Mouse (Mus musculus): ENCODE measurements around the gene Foxs1. TPM values are rescaled to one million over a fixed set of nuclear protein-coding genes. Genes with fewer than 3 reads are reported as not detected.
A peak's percentile ranks its signal among the peaks of the same experiment; 100 is the strongest.

Foxs1 gene
- polyA plus RNA-seq, 1 experiment from 2014 or later, result 1.7 TPM

GRCm38 (mm10) chr2:152939846-152940245 lies 6.8 kb upstream of the Foxs1 start:
- Histone ChIP-seq H3K27me3 (ENCODE audit: control insufficient read depth, insufficient read depth, low read length) (peaks cover 38% of the 10 kb centered on the region), H3K9me3 (ENCODE audit: control insufficient read depth, low read length) (no peaks in the 10 kb centered on the region), H3K36me3 (ENCODE audit: control insufficient read depth, insufficient read depth, low read length) (no peaks in the 10 kb centered on the region), H3K27ac (ENCODE audit: low read depth, low read length) (no peak overlapping the region), H3K9ac (ENCODE audit: low read depth, low read length) (no peak overlapping the region), H3K4me3 (ENCODE audit: low read depth, low read length) (no peak overlapping the region), H3K4me1 (replicated peaks; ENCODE audit: control insufficient read depth, insufficient read depth, low read length) (peaks cover 7% of the 10 kb centered on the region; the same call in 1 of the 2 replicates), H3K4me2 (replicated peaks; ENCODE audit: low read depth, low read length) (no peak overlapping the region)
- ATAC-seq (ENCODE audit: low FRiP score) (no peak), DNase-seq (ENCODE audit: low spot score) (peak; percentile 75)
- 11% methylated on average over 4 of the region's 4 CpGs for WGBS

GRCm38 (mm10) chr2:152933614-152934013 lies 606 bp upstream of the Foxs1 start:
- Histone ChIP-seq H3K4me1 (replicated peaks; ENCODE audit: control insufficient read depth, insufficient read depth, low read length) (0 out of 2 replicates have a peak, but pooled peaks cover 2% of the 10 kb centered on the region), H3K27me3 (ENCODE audit: control insufficient read depth, insufficient read depth, low read length) (no peaks in the 10 kb centered on the region), H3K4me2 (replicated peaks; ENCODE audit: low read depth, low read length) (no peak overlapping the region), H3K27ac (ENCODE audit: low read depth, low read length) (no peak overlapping the region), H3K9ac (ENCODE audit: low read depth, low read length) (no peak overlapping the region), H3K36me3 (ENCODE audit: control insufficient read depth, insufficient read depth, low read length) (no peaks in the 10 kb centered on the region), H3K4me3 (ENCODE audit: low read depth, low read length) (no peak overlapping the region), H3K9me3 (ENCODE audit: control insufficient read depth, low read length) (no peaks in the 10 kb centered on the region)
- WGBS, result 41% methylated on average over 5 of the region's 5 CpGs
- ATAC-seq (ENCODE audit: low FRiP score) (no peak), DNase-seq (ENCODE audit: low spot score) (peak; percentile 71)

GRCm38 (mm10) chr2:152931456-152932160 lies 1.4 kb downstream of the Foxs1 start:
- Histone ChIP-seq H3K9ac (ENCODE audit: low read depth, low read length) (no peak overlapping the region), H3K36me3 (ENCODE audit: control insufficient read depth, insufficient read depth, low read length) (no peaks in the 10 kb centered on the region), H3K27ac (ENCODE audit: low read depth, low read length) (no peak overlapping the region), H3K4me2 (replicated peaks; ENCODE audit: low read depth, low read length) (no peak overlapping the region), H3K4me3 (ENCODE audit: low read depth, low read length) (no peak overlapping the region), H3K27me3 (ENCODE audit: control insufficient read depth, insufficient read depth, low read length) (no peaks in the 10 kb centered on the region), H3K9me3 (ENCODE audit: control insufficient read depth, low read length) (no peaks in the 10 kb centered on the region), H3K4me1 (replicated peaks; ENCODE audit: control insufficient read depth, insufficient read depth, low read length) (0 out of 2 replicates have a peak, but pooled peaks cover 2% of the 10 kb centered on the region)
- WGBS, result 71% methylated on average over 12 of the region's 12 CpGs
- no peak for ATAC-seq (ENCODE audit: low FRiP score)
- DNase-seq (ENCODE audit: low spot score), result no peak

DNA sequence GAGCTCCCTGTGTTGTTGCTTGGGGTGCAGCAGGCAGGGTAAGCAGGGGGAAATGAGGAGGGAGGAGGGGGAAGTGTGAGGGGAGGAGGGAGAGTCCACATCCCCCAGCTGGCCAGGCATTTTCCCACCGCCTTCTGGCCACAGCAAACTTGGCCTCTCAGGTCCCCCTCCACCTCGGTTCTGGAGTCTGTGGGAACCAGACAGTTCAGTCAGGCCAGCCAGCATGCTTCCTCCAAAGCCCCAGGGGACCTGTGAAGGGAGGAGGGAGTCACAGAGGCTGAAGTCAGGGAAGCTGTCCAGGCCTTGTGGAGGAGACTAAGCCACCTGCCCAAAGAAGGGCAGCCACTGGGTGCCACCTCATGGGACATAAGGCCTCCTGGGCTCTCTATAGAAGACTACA lies 2.7 kb downstream of the Foxs1 start:
- DNase-seq (ENCODE audit: low spot score) (no peak), ATAC-seq (ENCODE audit: low FRiP score) (no peak)
- no peak overlapping the region for H3K9ac ChIP-seq (ENCODE audit: low read depth, low read length)
- H3K27ac ChIP-seq (ENCODE audit: low read depth, low read length), result no peak overlapping the region
- no peaks in the 10 kb centered on the region for H3K27me3 ChIP-seq (ENCODE audit: control insufficient read depth, insufficient read depth, low read length)
- no peaks in the 10 kb centered on the region for H3K36me3 ChIP-seq (ENCODE audit: control insufficient read depth, insufficient read depth, low read length)
- H3K4me1 ChIP-seq (replicated peaks; ENCODE audit: control insufficient read depth, insufficient read depth, low read length), result 0 out of 2 replicates have a peak, but pooled peaks cover 2% of the 10 kb centered on the region
- H3K9me3 ChIP-seq (ENCODE audit: control insufficient read depth, low read length), result no peaks in the 10 kb centered on the region
- WGBS, result 38% methylated on average over 2 of the region's 2 CpGs
- H3K4me3 ChIP-seq (ENCODE audit: low read depth, low read length), result no peak overlapping the region
- no peak overlapping the region for H3K4me2 ChIP-seq (replicated peaks; ENCODE audit: low read depth, low read length)

DNA sequence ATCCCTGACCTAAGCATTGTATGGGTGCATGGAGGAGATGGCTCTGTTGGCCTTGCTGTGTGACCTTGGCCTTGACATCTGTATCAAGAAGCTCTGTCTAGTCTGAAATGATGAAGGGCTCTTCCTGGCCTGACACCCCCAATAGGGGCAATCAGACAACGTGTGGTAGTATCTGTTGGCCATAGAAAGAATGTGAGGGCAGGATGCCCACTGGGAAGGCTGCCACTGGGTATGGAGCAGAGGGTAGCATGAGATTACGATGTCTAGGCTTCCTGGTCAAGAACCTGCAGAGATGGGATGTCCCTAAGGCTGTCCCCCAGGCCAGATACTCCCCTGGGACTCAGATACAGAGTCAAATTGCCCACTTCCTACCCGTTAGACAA lies 4.0 kb downstream of the Foxs1 start:
- DNase-seq (ENCODE audit: low spot score) (no peak), ATAC-seq (ENCODE audit: low FRiP score) (no peak)
- Histone ChIP-seq H3K9me3 (ENCODE audit: control insufficient read depth, low read length) (no peaks in the 10 kb centered on the region), H3K27me3 (ENCODE audit: control insufficient read depth, insufficient read depth, low read length) (no peaks in the 10 kb centered on the region), H3K4me1 (replicated peaks; ENCODE audit: control insufficient read depth, insufficient read depth, low read length) (0 out of 2 replicates have a peak, but pooled peaks cover 2% of the 10 kb centered on the region), H3K27ac (ENCODE audit: low read depth, low read length) (no peak overlapping the region), H3K4me2 (replicated peaks; ENCODE audit: low read depth, low read length) (no peak overlapping the region), H3K9ac (ENCODE audit: low read depth, low read length) (no peak overlapping the region), H3K4me3 (ENCODE audit: low read depth, low read length) (no peak overlapping the region), H3K36me3 (ENCODE audit: control insufficient read depth, insufficient read depth, low read length) (no peaks in the 10 kb centered on the region)
- WGBS, result 76% methylated on average over 3 of the region's 3 CpGs

- WGBS, result 55% methylated on average over 14 of the region's 14 CpGs
- H3K4me2 ChIP-seq (replicated peaks; ENCODE audit: low read depth, low read length), result no peak overlapping the region
- H3K9ac ChIP-seq (ENCODE audit: low read depth, low read length), result no peak overlapping the region
- H3K27me3 ChIP-seq (ENCODE audit: control insufficient read depth, insufficient read depth, low read length), result no peaks in the 10 kb centered on the region
- no peak overlapping the region for H3K4me3 ChIP-seq (ENCODE audit: low read depth, low read length)
- no peaks in the 10 kb centered on the region for H3K9me3 ChIP-seq (ENCODE audit: control insufficient read depth, low read length)
- ATAC-seq (ENCODE audit: low FRiP score) (no peak), DNase-seq (ENCODE audit: low spot score) (no peak)
- H3K27ac ChIP-seq (ENCODE audit: low read depth, low read length), result no peak overlapping the region
- H3K36me3 ChIP-seq (ENCODE audit: control insufficient read depth, insufficient read depth, low read length), result no peaks in the 10 kb centered on the region
- 0 out of 2 replicates have a peak, but pooled peaks cover 2% of the 10 kb centered on the region for H3K4me1 ChIP-seq (replicated peaks; ENCODE audit: control insufficient read depth, insufficient read depth, low read length)
Observed at GRCm38 (mm10) chr2:152928219-152928987, 4.6 kb downstream of the Foxs1 start.

- DNase-seq (ENCODE audit: low spot score), result no peak
- H3K27me3 ChIP-seq (ENCODE audit: control insufficient read depth, insufficient read depth, low read length), result no peaks in the 10 kb centered on the region
- no peaks in the 10 kb centered on the region for H3K36me3 ChIP-seq (ENCODE audit: control insufficient read depth, insufficient read depth, low read length)
- no peaks in the 10 kb centered on the region for H3K9me3 ChIP-seq (ENCODE audit: control insufficient read depth, low read length)
- H3K9ac ChIP-seq (ENCODE audit: low read depth, low read length), result no peak overlapping the region
- no peak overlapping the region for H3K27ac ChIP-seq (ENCODE audit: low read depth, low read length)
- 57% methylated on average over 5 of the region's 5 CpGs for WGBS
- 0 out of 2 replicates have a peak, but pooled peaks cover 2% of the 10 kb centered on the region for H3K4me1 ChIP-seq (replicated peaks; ENCODE audit: control insufficient read depth, insufficient read depth, low read length)
- no peak overlapping the region for H3K4me3 ChIP-seq (ENCODE audit: low read depth, low read length)
- ATAC-seq (ENCODE audit: low FRiP score), result no peak
- no peak overlapping the region for H3K4me2 ChIP-seq (replicated peaks; ENCODE audit: low read depth, low read length)
Observed at GRCm38 (mm10) chr2:152927371-152927770, 5.6 kb downstream of the Foxs1 start.

GRCm38 (mm10) chr2:152926896-152927295 lies 6.1 kb downstream of the Foxs1 start:
- Histone ChIP-seq H3K4me2 (replicated peaks; ENCODE audit: low read depth, low read length) (no peak overlapping the region), H3K36me3 (ENCODE audit: control insufficient read depth, insufficient read depth, low read length) (no peaks in the 10 kb centered on the region), H3K4me3 (ENCODE audit: low read depth, low read length) (no peak overlapping the region), H3K27me3 (ENCODE audit: control insufficient read depth, insufficient read depth, low read length) (no peaks in the 10 kb centered on the region), H3K9me3 (ENCODE audit: control insufficient read depth, low read length) (no peaks in the 10 kb centered on the region), H3K4me1 (replicated peaks; ENCODE audit: control insufficient read depth, insufficient read depth, low read length) (0 out of 2 replicates have a peak, but pooled peaks cover under 1% of the 10 kb centered on the region), H3K27ac (ENCODE audit: low read depth, low read length) (no peak overlapping the region), H3K9ac (ENCODE audit: low read depth, low read length) (no peak overlapping the region)
- WGBS, result 66% methylated on average over 9 of the region's 9 CpGs
- DNase-seq (ENCODE audit: low spot score) (no peak), ATAC-seq (ENCODE audit: low FRiP score) (no peak)

Measured in hindbrain, embryonic 11.5 days (tissue).